Comparison of ENCODE assay signal across 1 mouse cellular context in the genomic region with DNA sequence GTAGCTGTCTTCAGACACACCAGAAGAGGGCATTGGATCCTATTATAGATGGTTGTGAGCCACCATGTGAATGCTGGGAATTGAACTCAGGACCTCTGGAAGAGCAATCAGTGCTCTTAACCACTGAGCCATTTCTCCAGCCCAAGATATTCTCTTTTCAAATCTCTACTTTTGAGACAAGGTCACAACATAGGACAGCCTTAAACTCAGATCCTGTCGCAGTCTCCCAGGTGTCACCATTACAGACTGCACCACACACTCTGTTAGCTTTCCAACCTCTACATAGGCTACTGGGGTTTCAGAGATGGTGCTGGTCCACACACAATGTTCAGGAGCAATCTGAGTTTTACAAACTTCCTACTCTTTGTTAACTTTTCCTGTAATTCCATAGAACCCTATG.
TF ChIP-seq lines count a peak whose summit lies in the region.

No protein-coding gene starts in this region.

TF ChIP-seq in CH12.LX, 34 proteins besides CTCF, POLR2A, EP300 and RAD21:
- TF ChIP-seq TBP (conservative IDR thresholded peaks at IDR 0.05; ENCODE audit: low read depth, low read length), result peak; percentile 97
TF ChIP-seq in CH12.LX: peak in this region for 1; not testable (repeated sequence) for 33.
